ENCODE assay signal across 8 mouse cellular contexts in the genomic region with DNA sequence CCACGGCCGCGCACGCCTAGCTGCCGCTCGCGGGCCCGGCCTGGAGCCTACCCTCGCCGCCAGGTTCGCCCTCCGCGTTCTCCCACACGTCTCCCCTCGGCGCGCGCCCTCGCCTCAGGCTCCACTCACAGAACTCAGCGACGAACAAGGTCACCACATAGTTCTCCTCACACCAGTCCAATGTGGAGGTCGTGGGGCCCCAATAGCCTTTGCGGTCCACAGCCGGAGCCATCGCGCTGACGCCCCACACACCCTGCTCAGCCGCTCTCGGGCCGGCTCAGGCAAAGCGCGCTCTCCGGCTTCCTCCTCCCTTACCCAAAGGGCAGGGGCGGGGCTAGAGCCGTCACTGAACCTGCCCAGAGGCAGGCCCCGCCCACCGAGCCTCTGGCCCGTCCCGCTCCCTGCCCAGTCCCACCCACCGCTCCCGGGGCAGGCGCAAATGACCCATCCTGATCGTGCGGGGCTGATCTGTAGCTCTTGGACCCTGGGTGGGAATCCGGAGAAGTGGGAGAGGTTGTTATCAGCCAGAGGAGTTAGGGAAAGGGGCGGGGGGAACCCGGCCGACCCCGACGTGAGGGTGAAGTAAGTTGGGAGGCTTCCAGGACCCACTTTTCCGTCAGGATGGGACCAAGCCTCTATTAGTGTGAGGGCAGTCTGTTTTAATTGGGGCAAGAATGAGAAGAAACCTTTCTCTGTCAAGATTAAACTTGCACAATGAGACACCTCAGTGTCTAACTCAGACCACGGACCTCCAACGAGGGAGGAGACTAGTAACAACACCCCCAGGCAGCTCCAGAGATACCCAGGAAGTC. TPM values are rescaled to one million over a fixed set of nuclear protein-coding genes. Genes with fewer than 3 reads are reported as not detected.
A peak's percentile ranks its signal among the peaks of the same experiment; 100 is the strongest.
DNase-seq lines count a peak whose midpoint lies in the region; ATAC-seq and TF ChIP-seq lines count a peak whose summit lies in the region.

No protein-coding gene starts in this region.

- TF ChIP-seq EP300 in ES-Bruce4 (IDR thresholded peaks at IDR 0.05; ENCODE audit: insufficient read depth, low read depth, low read length), result no peak

- no peaks in the 10 kb centered on the region for H3K4me1 ChIP-seq in ES-Bruce4 (ENCODE audit: control insufficient read depth, insufficient read depth, low read length)
- peaks cover 5% of the 10 kb centered on the region; the same call in 1 of the 2 replicates for H3K4me1 ChIP-seq in forebrain, embryonic 14.5 days (ENCODE audit: control insufficient read depth, insufficient read depth, low read length)
- peaks cover 12% of the 10 kb centered on the region for H3K4me1 ChIP-seq in lung, adult 2 months (ENCODE audit: control insufficient read depth, insufficient read depth, low read length)

- whole genome bisulfite sequencing in forebrain, embryonic 14.5 days, result under 1% methylated on average over 52 of the region's 53 CpGs
- under 1% methylated on average over 53 of the region's 53 CpGs for WGBS in lung, adult 2 months

- no peaks in the 10 kb centered on the region for H3K9me3 ChIP-seq in ES-Bruce4 (replicated peaks; ENCODE audit: control insufficient read depth, insufficient read depth, low read length, poor library complexity, severe bottlenecking)
- no peaks in the 10 kb centered on the region for H3K9me3 ChIP-seq in forebrain, embryonic 14.5 days (replicated peaks; ENCODE audit: control insufficient read depth, low read length)

- TF ChIP-seq CTCF in ES-Bruce4 (IDR thresholded peaks at IDR 0.05; ENCODE audit: low read depth, low read length), result no peak
- no peak for TF ChIP-seq CTCF in lung, adult 2 months (IDR thresholded peaks at IDR 0.05; ENCODE audit: insufficient read depth, low read length)

- intact Hi-C loops in heart, postnatal 25 days (cut with DNase I), result loop anchor here (5.0 kb wide), 1 partner anchor 33 kb away; no protein-coding TSS in a partner anchor

- peak; percentile 94 for ATAC-seq in cerebellum, adult (ENCODE audit: insufficient number of reproducible peaks, low FRiP score, low TSS enrichment)
- peak; percentile 99 for ATAC-seq in forebrain, embryonic 14.5 days
- ATAC-seq in neutrophil, adult 5-6 weeks (ENCODE audit: extremely low read depth, insufficient number of reproducible peaks, low FRiP score, poor library complexity, severe bottlenecking), result peak; percentile 98

- peaks cover 2% of the 10 kb centered on the region; the same call in 1 of the 2 replicates for H3K27me3 ChIP-seq in ES-Bruce4 (ENCODE audit: control insufficient read depth, insufficient read depth, low read length, poor library complexity, severe bottlenecking)
- no peaks in the 10 kb centered on the region for H3K27me3 ChIP-seq in forebrain, embryonic 14.5 days (replicated peaks; ENCODE audit: control insufficient read depth, insufficient read depth, low read length)

- peak; percentile 93 for DNase-seq in forebrain, embryonic 14.5 days (ENCODE audit: low spot score)
- DNase-seq in heart, postnatal 25 days (ENCODE audit: low spot score), result peak; percentile 91
- peak; percentile 86 to 94 for DNase-seq in layer of hippocampus, adult 18-20 months (ENCODE audit: low spot score in 2 of 2)
- peak; percentile 95 for DNase-seq in lung, adult 2 months
- DNase-seq in thymus, adult 18-20 months, result peak; percentile 88 to 90

- peak overlapping the region; percentile 89 for H3K9ac ChIP-seq in ES-Bruce4 (ENCODE audit: low read depth, poor library complexity, severe bottlenecking)
- H3K9ac ChIP-seq in forebrain, embryonic 14.5 days (ENCODE audit: low read length), result peak overlapping the region; percentile 77

- no peak overlapping the region for H3K27ac ChIP-seq in ES-Bruce4 (ENCODE audit: insufficient read depth, low read length)
- no peak overlapping the region for H3K27ac ChIP-seq in forebrain, embryonic 14.5 days (ENCODE audit: low read depth, low read length)

- H3K4me3 ChIP-seq in ES-Bruce4 (ENCODE audit: low read depth, low read length), result peak overlapping the region; percentile 98
- H3K4me3 ChIP-seq in forebrain, embryonic 14.5 days (ENCODE audit: low read depth, low read length), result peak overlapping the region; percentile 66
- H3K4me3 ChIP-seq in lung, adult 2 months (replicated peaks; ENCODE audit: extremely low read depth, low read depth, low read length), result peak overlapping the region; percentile 96

- peak overlapping the region; percentile 87 for H3K4me2 ChIP-seq in forebrain, embryonic 14.5 days (ENCODE audit: low read length)

- TF ChIP-seq POLR2A in ES-Bruce4 (IDR thresholded peaks at IDR 0.05; ENCODE audit: insufficient read depth, low read length), result peak; percentile 95
- peak; percentile 99 for TF ChIP-seq POLR2A in lung, adult 2 months (IDR thresholded peaks at IDR 0.05; ENCODE audit: borderline replicate concordance, extremely low read depth, low read depth, low read length)

- no peaks in the 10 kb centered on the region for H3K36me3 ChIP-seq in ES-Bruce4 (ENCODE audit: control insufficient read depth, insufficient read depth, low read length, poor library complexity, severe bottlenecking)
- no peaks in the 10 kb centered on the region for H3K36me3 ChIP-seq in forebrain, embryonic 14.5 days (ENCODE audit: control insufficient read depth, insufficient read depth, low read length)

RNA-seq across cellular contexts. Expression of gene Acer3, which starts 11.6 kb away (rescaled TPM):
- polyA plus RNA-seq in ES-Bruce4 (2011; ENCODE audit: insufficient read depth, insufficient read length, low read depth, missing spikeins), result 18.4 and 19.2 TPM in 2 replicates
- 10.1 and 11.3 TPM in 2 replicates for polyA plus RNA-seq in forebrain, embryonic 14.5 days (2014; fragmentation: Nextera tagmentation; extraction: Ambion mirVana)
- total RNA-seq in heart, postnatal 25 days (2021), result 10 to 100 TPM; 12.2 to 12.3 TPM
- total RNA-seq in layer of hippocampus, adult 18-20 months (2021), result 10 to 100 TPM; 18.1 to 24.9 TPM
- 22.0 and 22.6 TPM in 2 replicates for polyA plus RNA-seq in lung, adult 2 months (2012; rRNA removed)
- total RNA-seq in neutrophil, adult 5-6 weeks (2017), result 7.4 and 9.8 TPM in 2 replicates

RNA-seq across cellular contexts. Expression of gene Tsku, which starts 51.7 kb away (rescaled TPM):
- polyA plus RNA-seq in ES-Bruce4 (2011; ENCODE audit: insufficient read depth, insufficient read length, low read depth, missing spikeins), result 17.5 TPM in 2 replicates
- 10.5 and 10.8 TPM in 2 replicates for polyA plus RNA-seq in forebrain, embryonic 14.5 days (2014; fragmentation: Nextera tagmentation; extraction: Ambion mirVana)
- 1 to 10 TPM; 2.1 to 2.7 TPM for total RNA-seq in heart, postnatal 25 days (2021)
- total RNA-seq in layer of hippocampus, adult 18-20 months (2021), result 1 to 10 TPM; 1.1 to 1.6 TPM
- polyA plus RNA-seq in lung, adult 2 months (2012; rRNA removed), result 22.0 and 29.3 TPM in 2 replicates
- total RNA-seq in neutrophil, adult 5-6 weeks (2017), result not detected in 2 replicates
